ENCODE assay signal across 8 mouse cellular contexts in the genomic region with DNA sequence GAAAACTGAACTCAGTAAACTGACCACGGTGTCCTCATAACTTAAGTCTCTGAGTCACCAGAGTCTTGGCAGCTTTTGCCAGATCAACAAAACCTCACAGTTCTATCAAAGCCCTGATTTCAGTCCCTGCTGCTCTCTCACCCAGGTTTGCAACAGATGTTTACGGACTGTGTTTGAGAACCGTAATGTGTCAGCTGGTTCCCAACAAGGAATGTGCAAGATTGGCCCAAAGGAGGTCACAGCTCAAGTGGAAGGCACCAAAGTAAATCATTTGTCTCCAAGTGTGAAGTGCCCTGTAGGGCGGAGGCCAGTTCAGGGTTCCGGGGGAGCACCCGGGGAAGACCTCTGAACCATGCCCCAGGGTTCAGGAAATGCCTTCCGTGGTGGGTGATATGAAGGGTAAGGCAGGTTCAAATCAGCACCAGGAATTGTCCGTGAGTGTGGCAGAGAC. TPM values are rescaled to one million over a fixed set of nuclear protein-coding genes. Genes with fewer than 3 reads are reported as not detected.
DNase-seq lines count a peak whose midpoint lies in the region; ATAC-seq and TF ChIP-seq lines count a peak whose summit lies in the region.

No protein-coding gene starts in this region.

- TF ChIP-seq POLR2A in embryonic fibroblast, embryonic 13.5 days (IDR thresholded peaks at IDR 0.05; ENCODE audit: low read depth, low read length), result no peak

- WGBS in heart, embryonic 11.5 days (ENCODE audit: insufficient replicate concordance), result 61% methylated on average over 8 of the region's 8 CpGs
- WGBS in hindbrain, embryonic 15.5 days, result 77% methylated on average over 8 of the region's 8 CpGs
- WGBS in lung, embryonic 15.5 days, result 28% methylated on average over 8 of the region's 8 CpGs

- peaks cover 5% of the 10 kb centered on the region; the same call in 1 of the 2 replicates for H3K4me1 ChIP-seq in heart, embryonic 11.5 days (ENCODE audit: control insufficient read depth, insufficient read depth, low read length)
- peaks cover 8% of the 10 kb centered on the region for H3K4me1 ChIP-seq in embryonic fibroblast, embryonic 13.5 days (ENCODE audit: control insufficient read depth, insufficient read depth, low read length)
- H3K4me1 ChIP-seq in hindbrain, embryonic 15.5 days (replicated peaks), result peaks cover 13% of the 10 kb centered on the region
- peaks cover 26% of the 10 kb centered on the region for H3K4me1 ChIP-seq in lung, embryonic 15.5 days

- ATAC-seq in heart, embryonic 11.5 days (replicated peaks; ENCODE audit: insufficient number of reproducible peaks, low FRiP score, low TSS enrichment), result no peak
- ATAC-seq in hindbrain, embryonic 15.5 days (ENCODE audit: low FRiP score, low read depth), result no peak
- ATAC-seq in lung, embryonic 15.5 days (ENCODE audit: borderline replicate concordance, extremely low read depth, low FRiP score, low TSS enrichment), result peak; percentile 4; the same call in 1 of the 2 replicates

- H3K9me3 ChIP-seq in heart, embryonic 11.5 days (replicated peaks; ENCODE audit: control insufficient read depth, low read length), result no peaks in the 10 kb centered on the region
- H3K9me3 ChIP-seq in hindbrain, embryonic 15.5 days, result no peaks in the 10 kb centered on the region
- H3K9me3 ChIP-seq in lung, embryonic 15.5 days, result no peaks in the 10 kb centered on the region

- H3K27ac ChIP-seq in heart, embryonic 11.5 days (ENCODE audit: low read depth, low read length), result no peak overlapping the region
- H3K27ac ChIP-seq in embryonic fibroblast, embryonic 13.5 days (ENCODE audit: insufficient read depth, low read length), result peak overlapping the region; percentile 68
- H3K27ac ChIP-seq in hindbrain, embryonic 15.5 days (replicated peaks), result peak overlapping the region; percentile 73
- H3K27ac ChIP-seq in lung, embryonic 15.5 days, result peak overlapping the region; percentile 85

- no peaks in the 10 kb centered on the region for H3K27me3 ChIP-seq in heart, embryonic 11.5 days (ENCODE audit: control insufficient read depth, insufficient read depth, low read length)
- H3K27me3 ChIP-seq in hindbrain, embryonic 15.5 days, result no peaks in the 10 kb centered on the region
- H3K27me3 ChIP-seq in lung, embryonic 15.5 days, result no peaks in the 10 kb centered on the region

- DNase-seq in heart, adult 11 months, result peak; percentile 96
- no peak for DNase-seq in retina, postnatal 1 day
- DNase-seq in layer of hippocampus, adult 9-10 months (ENCODE audit: low spot score), result no peak
- no peak for DNase-seq in urinary bladder, postnatal 14 days (ENCODE audit: low spot score)

- H3K36me3 ChIP-seq in heart, embryonic 11.5 days (ENCODE audit: control insufficient read depth, insufficient read depth, low read length), result no peaks in the 10 kb centered on the region
- H3K36me3 ChIP-seq in hindbrain, embryonic 15.5 days, result no peaks in the 10 kb centered on the region
- no peaks in the 10 kb centered on the region for H3K36me3 ChIP-seq in lung, embryonic 15.5 days

- H3K4me2 ChIP-seq in heart, embryonic 11.5 days, result no peak overlapping the region
- no peak overlapping the region for H3K4me2 ChIP-seq in hindbrain, embryonic 15.5 days
- H3K4me2 ChIP-seq in lung, embryonic 15.5 days, result no peak overlapping the region

- no peak for TF ChIP-seq CTCF in embryonic fibroblast, embryonic 13.5 days (IDR thresholded peaks at IDR 0.05; ENCODE audit: borderline replicate concordance, insufficient read depth, low read length)

- H3K9ac ChIP-seq in heart, embryonic 11.5 days (ENCODE audit: low read depth, low read length), result no peak overlapping the region
- H3K9ac ChIP-seq in hindbrain, embryonic 15.5 days, result no peak overlapping the region
- H3K9ac ChIP-seq in lung, embryonic 15.5 days, result no peak overlapping the region

- H3K4me3 ChIP-seq in heart, embryonic 11.5 days (ENCODE audit: low read depth, low read length), result no peak overlapping the region
- H3K4me3 ChIP-seq in embryonic fibroblast, embryonic 13.5 days (ENCODE audit: insufficient read depth, low read length), result no peak overlapping the region
- no peak overlapping the region for H3K4me3 ChIP-seq in hindbrain, embryonic 15.5 days
- H3K4me3 ChIP-seq in lung, embryonic 15.5 days, result no peak overlapping the region

RNA-seq across cellular contexts. Expression of gene Kdm7a, which starts 36.9 kb away (rescaled TPM):
- 5.2 and 5.8 TPM in 2 replicates for polyA plus RNA-seq in heart, embryonic 11.5 days (2014; fragmentation: Nextera tagmentation; extraction: Ambion mirVana)
- polyA plus RNA-seq in embryonic fibroblast, embryonic 13.5 days (2011; ENCODE audit: insufficient read length, low read depth, missing spikeins), result 6.4 and 9.4 TPM in 2 replicates
- polyA plus RNA-seq in hindbrain, embryonic 15.5 days (2015; fragmentation: Nextera tagmentation; extraction: Ambion mirVana), result 4.7 and 6.0 TPM in 2 replicates
- 5.8 and 6.8 TPM in 2 replicates for polyA plus RNA-seq in lung, embryonic 15.5 days (2015; fragmentation: Nextera tagmentation; extraction: Ambion mirVana)
